Mouse (Mus musculus): ENCODE results near the gene Ajap1. TPM values are rescaled to one million over a fixed set of nuclear protein-coding genes. Genes with fewer than 3 reads are reported as not detected.

The Ajap1 gene
- total and polyA plus RNA-seq, 3 experiments: not detected

- dilution Hi-C loops (cut with MboI; ENCODE audit: extremely low pct_ligation_motif_present, extremely low pct_unique_long_range_greater_than_20kb, low sequenced_read_pairs): no loop called here
These were observed 84.2 kb downstream of the Ajap1 start for GRCm38 (mm10) chr4:153398421-153398820.

DNA sequence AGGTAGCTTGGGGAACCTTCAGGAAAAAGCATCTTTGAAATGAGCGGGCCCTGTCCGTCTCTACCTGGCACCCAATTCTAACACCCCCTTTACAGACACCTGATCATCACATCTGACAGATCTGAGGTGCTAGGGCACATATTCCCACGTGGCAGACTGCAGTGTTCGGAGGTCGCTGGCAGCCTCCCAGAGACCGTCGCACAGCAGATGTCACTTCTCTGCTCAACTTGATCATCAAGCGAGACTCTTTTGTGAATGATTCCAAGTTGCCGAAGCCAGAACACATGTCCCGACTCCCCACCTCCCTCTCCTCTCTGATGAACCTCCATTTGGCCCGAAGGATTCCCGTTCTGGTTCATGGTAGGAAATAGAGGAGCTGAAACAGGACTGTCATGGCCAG is 95.1 kb downstream of the Ajap1 start:
- no peak overlapping the region for H3K9ac ChIP-seq (ENCODE audit: insufficient read depth, low read depth)
- H3K79me2 ChIP-seq (replicated peaks; ENCODE audit: control insufficient read depth, extremely low read depth, insufficient read depth, poor library complexity, severe bottlenecking): no peaks in the 10 kb centered on the region
- H3K4me3 ChIP-seq (replicated peaks in 1 of 3; ENCODE audit: low read depth in 2 of 3, low read length in 2 of 3, poor library complexity in 1 of 3): no peak overlapping the region
- H3K9me3 ChIP-seq (replicated peaks; ENCODE audit: low read length): peaks cover 81% of the 10 kb centered on the region
- H3K27ac ChIP-seq (ENCODE audit: insufficient read depth, low read depth): no peak overlapping the region
- dilution Hi-C loops (cut with MboI; ENCODE audit: extremely low pct_ligation_motif_present, extremely low pct_unique_long_range_greater_than_20kb, low sequenced_read_pairs): no loop called here
- H3K4me2 ChIP-seq (ENCODE audit: insufficient read depth, low read depth, poor library complexity, severe bottlenecking): no peak overlapping the region
- no peaks in the 10 kb centered on the region for H3K27me3 ChIP-seq (replicated peaks)
- no peak for TF ChIP-seq USF2 (conservative IDR thresholded peaks at IDR 0.05; ENCODE audit: low read depth, low read length)
- H3K36me3 ChIP-seq (replicated peaks in 1 of 2; ENCODE audit: control insufficient read depth in 1 of 2, insufficient read depth in 1 of 2, low read length in 1 of 2): no peaks in the 10 kb centered on the region
- in situ Hi-C loops (cut with MboI; ENCODE audit: low pct_ligation_motif_present, low pct_unique_long_range_greater_than_20kb, low sequenced_read_pairs): no loop called here
- no peak for DNase-seq (ENCODE audit: extremely low read depth)
- H3K4me1 ChIP-seq (ENCODE audit: control insufficient read depth in 1 of 2, insufficient read depth in 2 of 2): no peaks in the 10 kb centered on the region

More at GRCm38 (mm10) chr4:153398421-153398820, 84.2 kb downstream of the Ajap1 start:
- TF ChIP-seq GABPA (IDR thresholded peaks at IDR 0.05; ENCODE audit: insufficient replicate concordance, low read depth, low read length) (no peak), NELFE (IDR thresholded peaks at IDR 0.05; ENCODE audit: low read depth, low read length) (no peak), MXI1 (IDR thresholded peaks at IDR 0.05; ENCODE audit: low read depth, low read length) (no peak), SMC3 (IDR thresholded peaks at IDR 0.05; ENCODE audit: low read depth, low read length) (no peak), MAX (IDR thresholded peaks at IDR 0.05; ENCODE audit: low read length) (no peak), USF2 (conservative IDR thresholded peaks at IDR 0.05; ENCODE audit: low read depth, low read length) (no peak), ZMIZ1 (IDR thresholded peaks at IDR 0.05; ENCODE audit: low read depth, low read length) (no peak), MEF2A (IDR thresholded peaks at IDR 0.05; ENCODE audit: borderline replicate concordance, low read depth, low read length) (no peak), POLR2AphosphoS2 (IDR thresholded peaks at IDR 0.05; ENCODE audit: low read depth, low read length) (no peak), PAX5 (IDR thresholded peaks at IDR 0.05; ENCODE audit: low read length) (no peak), JUN (IDR thresholded peaks at IDR 0.05; ENCODE audit: insufficient read depth, low read depth, low read length) (no peak), MAFK (IDR thresholded peaks at IDR 0.05; ENCODE audit: insufficient replicate concordance, low read length) (no peak), ZC3H11A (IDR thresholded peaks at IDR 0.05; ENCODE audit: low read depth, low read length) (no peak), TCF12 (IDR thresholded peaks at IDR 0.05; ENCODE audit: low read depth, low read length) (no peak), UBTF (IDR thresholded peaks at IDR 0.05; ENCODE audit: low read depth, low read length) (no peak), ZKSCAN1 (IDR thresholded peaks at IDR 0.05; ENCODE audit: borderline replicate concordance, low read depth, low read length) (no peak)
- H3K4me3 ChIP-seq (replicated peaks in 1 of 3; ENCODE audit: low read depth in 2 of 3, low read length in 2 of 3, poor library complexity in 1 of 3): no peak overlapping the region
- H3K4me2 ChIP-seq (ENCODE audit: insufficient read depth, low read depth, poor library complexity, severe bottlenecking): no peak overlapping the region
- H3K9me3 ChIP-seq (replicated peaks; ENCODE audit: low read length): peaks cover 94% of the 10 kb centered on the region
- no peaks in the 10 kb centered on the region for H3K4me1 ChIP-seq (ENCODE audit: control insufficient read depth in 1 of 2, insufficient read depth in 2 of 2)
- in situ Hi-C loops (cut with MboI; ENCODE audit: low pct_ligation_motif_present, low pct_unique_long_range_greater_than_20kb, low sequenced_read_pairs): no loop called here
- no peak overlapping the region for H3K9ac ChIP-seq (ENCODE audit: insufficient read depth, low read depth)
- H3K27me3 ChIP-seq (replicated peaks): no peaks in the 10 kb centered on the region
- H3K36me3 ChIP-seq (replicated peaks in 1 of 2; ENCODE audit: control insufficient read depth in 1 of 2, insufficient read depth in 1 of 2, low read length in 1 of 2): no peaks in the 10 kb centered on the region
- no peaks in the 10 kb centered on the region for H3K79me2 ChIP-seq (replicated peaks; ENCODE audit: control insufficient read depth, extremely low read depth, insufficient read depth, poor library complexity, severe bottlenecking)
- no peak overlapping the region for H3K27ac ChIP-seq (ENCODE audit: insufficient read depth, low read depth)
- no peak for DNase-seq (ENCODE audit: extremely low read depth)
